Mouse (Mus musculus) B cell, adult 2 months (primary cell): Measurements from ENCODE around the gene Plagl1.
"Not testable (repeated sequence)": the region's sequence is repeated elsewhere in the genome, so short reads cannot be mapped to it uniquely, and the experiment has no call there.

Experiments
- DNase-seq, 2 experiments: peaks; one replicate each; pipeline ENCODE4 v3.0.0; 2022

Gene Plagl1

DNA sequence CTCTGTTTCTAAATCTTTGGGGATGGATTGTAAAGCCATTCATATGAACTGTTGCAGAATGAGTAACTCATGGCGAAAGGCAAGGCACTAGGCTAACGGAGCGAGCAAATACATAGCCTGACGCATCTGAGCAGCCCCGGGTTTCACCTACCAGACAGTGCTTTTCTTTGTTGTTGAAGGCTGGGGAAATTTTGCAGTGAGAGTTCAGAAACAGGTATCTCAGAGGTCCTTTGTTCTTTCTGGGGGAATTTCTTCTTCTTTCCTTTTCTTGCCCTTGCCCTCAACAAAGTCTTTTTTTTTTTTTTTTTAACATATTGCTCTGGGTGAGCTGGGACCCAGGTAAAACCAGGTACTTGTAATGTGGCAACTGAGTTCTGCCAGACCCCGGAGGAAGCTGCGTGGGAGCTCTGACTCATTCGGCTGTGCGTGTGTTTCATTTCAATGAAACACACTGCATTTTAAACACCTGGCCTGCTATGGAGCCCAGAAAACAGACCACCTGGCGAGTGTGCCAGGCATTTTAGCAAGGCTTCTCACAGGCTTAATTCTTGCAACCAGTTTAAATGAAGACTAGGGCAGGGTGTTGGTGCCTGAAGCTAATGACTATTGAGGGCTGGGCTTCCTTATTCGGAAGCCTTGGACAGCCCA lies at the start of gene Plagl1:
Plagl1 (plus strand) TSS at position 484 of the 648 bp plus-strand sequence.
- DNase-seq = no peak

DNA sequence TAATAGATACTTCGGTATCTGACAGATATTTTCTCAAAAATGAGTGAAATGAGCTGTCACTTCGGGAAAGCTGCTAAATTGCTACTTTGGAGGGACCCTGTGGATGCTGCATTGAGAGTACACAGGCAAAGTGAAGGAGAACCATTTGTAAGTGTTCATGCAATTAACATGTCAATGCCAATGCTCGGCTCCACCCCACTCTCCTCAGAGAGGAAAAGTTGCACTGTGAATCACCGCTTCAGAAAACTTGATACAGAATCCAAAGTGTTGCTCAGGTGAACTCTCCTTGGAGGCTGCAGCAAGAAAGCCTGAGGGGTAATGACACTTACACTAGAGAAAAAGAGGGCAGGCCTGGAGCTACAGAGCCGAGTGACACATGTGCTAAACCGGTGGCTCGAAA lies 46.3 kb upstream of the Plagl1 start:
- no peak for DNase-seq

DNA sequence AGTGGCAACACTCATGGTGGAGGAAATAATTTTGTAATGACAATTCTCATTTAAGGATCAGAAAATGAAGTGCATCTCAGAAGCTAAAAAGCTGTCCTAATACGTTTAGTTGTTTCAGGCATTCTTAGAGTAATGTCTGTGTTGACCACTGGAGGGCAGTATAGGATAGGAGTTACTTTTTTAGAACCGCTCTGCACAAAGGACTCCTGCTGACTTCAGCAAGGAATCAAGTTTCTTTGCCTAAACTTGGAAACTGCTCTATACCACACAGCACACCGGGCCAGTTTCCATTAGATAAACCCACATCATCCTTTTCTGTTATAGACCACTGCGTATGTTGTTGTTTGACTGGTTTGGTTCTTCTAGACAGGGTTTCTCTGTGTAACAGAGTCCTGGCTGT lies 43.7 kb upstream of the Plagl1 start:
- DNase-seq = peak; percentile 67 to 72

DNA sequence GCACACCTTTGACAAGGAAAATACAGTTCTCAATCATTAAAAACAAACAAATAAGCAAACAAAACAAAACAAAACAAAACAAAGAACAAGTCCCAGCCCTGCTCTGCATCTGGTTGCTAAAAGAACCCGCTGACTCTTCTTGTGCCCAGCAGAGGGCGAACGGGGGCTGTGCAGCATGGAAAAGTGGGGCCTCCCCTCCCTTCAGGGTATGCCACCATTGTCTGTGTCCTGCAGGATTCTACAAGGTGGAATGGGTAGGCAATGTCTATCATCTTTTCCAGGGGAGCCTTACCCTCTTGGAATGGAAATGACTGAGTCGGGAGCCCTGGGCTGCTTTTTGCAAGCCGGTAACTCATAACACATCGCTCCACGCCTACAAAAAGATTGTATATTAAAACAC lies 41.8 kb upstream of the Plagl1 start:
- DNase-seq = peak; percentile 32 to 36

DNA sequence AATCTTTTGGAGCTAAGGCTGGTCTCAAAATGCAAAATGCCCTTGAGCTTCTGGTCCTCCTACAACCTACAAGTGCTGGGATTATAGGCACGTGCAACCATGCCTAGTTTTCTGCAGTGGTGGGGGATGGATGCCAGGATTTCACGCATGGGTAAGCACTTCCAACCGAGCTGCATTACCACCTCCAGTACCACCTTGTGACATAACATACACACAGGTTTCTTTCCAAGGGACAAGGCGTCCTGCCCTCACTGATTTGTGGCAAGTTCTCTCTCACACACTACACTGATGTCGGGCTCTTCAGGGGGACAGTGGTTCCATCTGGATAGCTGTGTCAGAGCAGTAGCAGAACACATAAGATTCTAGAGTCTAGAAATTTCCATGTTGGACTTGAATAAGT lies 41.3 kb upstream of the Plagl1 start:
- no peak for DNase-seq

DNA sequence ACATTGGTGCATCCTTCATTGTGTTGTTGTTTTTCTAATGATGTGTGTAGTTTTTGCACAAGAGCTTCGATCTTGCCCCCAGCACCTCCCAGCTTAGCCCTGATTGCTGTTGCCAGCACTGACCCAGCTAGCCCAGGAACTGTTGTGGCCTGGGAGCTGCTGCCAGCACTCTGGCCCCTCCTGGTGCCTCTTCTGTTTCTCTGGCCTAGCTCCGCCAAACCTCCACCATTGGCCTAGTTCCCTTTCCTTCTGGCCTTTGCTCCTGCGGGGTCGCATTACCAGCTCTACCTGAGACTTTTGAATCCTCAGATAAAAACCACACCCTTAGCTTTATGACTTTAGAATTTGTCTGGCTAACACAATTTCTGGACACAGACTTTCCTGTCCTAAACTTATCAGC lies 38.2 kb upstream of the Plagl1 start:
- DNase-seq = no peak

DNA sequence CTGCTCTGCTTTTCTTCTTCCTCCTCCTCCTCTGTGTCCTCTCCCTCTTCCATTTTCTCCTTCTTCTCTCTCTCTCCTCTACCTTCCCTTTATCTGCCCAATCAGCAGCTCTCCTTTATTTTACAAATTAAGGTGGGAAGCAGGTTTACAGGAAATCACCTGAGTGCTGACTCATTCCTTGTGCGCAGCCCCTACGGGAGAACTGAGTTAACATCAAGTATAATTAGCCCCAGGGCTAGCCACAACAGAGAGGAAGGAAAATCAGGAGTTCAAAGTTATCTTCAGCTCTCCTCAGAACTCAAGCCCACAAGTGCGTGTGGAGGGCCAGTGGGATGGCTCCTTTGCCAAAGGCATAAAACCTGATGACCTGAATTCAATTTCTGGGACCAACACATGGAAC lies 36.3 kb upstream of the Plagl1 start:
- DNase-seq = not testable (repeated sequence)

DNA sequence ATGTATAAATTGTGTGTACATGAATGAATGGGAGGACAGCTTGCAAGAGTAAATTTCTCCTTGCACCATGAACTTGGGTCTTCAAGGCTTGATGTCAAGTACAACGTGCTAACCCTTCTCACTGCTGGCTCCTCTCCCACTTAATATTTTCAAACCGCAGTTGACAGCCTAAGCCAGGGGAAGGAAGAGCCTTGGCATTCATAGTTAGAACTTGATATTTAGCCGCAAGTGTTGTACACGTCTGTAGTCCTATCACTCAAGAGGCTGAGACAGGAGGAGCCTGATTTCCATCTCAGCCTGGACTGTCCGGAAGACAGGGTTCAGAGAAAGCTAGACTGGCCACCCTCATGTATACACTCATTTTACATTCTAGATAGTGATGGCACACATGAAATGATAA lies 32.6 kb upstream of the Plagl1 start:
- no peak for DNase-seq

DNA sequence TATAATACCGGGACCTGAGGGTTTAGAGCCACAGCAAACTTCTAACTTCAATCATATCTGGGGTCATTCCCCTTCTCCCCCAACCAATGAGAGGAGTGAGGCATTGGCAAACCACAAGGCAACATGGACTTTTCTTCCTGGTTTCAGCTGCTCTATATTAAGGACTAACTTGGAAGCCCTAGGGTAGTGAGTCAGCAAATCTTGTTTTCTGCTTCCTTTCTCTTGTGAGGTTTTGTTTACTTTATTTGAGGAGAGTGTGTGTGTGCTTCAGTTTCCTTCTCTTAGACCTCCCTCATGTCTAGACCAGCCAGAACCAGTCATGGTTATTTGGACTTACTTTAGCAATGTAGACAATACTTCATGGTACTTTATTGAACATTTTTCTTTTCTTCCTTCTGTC lies 32.1 kb upstream of the Plagl1 start:
- DNase-seq = no peak

DNA sequence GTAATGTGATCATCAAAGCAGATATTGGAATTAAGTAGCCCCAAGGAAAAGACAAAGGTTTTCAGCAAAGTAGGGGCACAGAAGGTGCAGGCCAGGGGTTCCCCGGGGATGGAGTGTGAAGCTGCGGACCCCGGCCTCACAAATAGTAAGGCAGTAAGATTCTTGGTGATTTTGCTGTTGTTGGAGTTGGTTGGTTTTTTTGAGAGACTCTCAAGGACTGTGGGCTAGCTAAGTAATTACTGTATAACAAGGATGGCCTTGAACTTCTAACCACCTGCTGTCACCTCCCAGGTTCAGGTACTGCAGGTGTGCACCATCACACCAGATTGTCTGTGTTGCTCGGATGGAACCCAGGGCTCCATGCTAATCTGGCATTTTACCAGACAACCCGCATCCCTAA lies 30.9 kb upstream of the Plagl1 start:
- no peak for DNase-seq

DNA sequence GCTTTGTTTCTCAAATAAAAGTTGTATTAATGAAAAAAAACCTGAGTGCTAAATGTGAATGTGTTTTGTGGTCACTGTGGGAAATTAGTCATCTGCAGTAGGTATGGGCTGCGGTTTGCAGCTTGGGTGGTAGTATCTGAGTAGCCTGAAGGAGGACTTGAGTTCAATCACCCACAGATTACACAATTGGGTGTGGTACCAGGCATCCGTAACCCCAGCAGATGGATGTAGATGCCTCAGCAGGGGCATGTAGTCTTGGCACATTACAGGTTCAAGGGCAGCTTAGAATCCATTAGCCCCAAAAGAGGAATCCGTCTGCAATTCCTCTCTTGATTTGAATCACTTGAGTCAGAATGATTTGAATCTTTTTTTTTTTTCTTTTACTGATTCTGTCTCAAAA lies 25.0 kb upstream of the Plagl1 start:
- DNase-seq = no peak

DNA sequence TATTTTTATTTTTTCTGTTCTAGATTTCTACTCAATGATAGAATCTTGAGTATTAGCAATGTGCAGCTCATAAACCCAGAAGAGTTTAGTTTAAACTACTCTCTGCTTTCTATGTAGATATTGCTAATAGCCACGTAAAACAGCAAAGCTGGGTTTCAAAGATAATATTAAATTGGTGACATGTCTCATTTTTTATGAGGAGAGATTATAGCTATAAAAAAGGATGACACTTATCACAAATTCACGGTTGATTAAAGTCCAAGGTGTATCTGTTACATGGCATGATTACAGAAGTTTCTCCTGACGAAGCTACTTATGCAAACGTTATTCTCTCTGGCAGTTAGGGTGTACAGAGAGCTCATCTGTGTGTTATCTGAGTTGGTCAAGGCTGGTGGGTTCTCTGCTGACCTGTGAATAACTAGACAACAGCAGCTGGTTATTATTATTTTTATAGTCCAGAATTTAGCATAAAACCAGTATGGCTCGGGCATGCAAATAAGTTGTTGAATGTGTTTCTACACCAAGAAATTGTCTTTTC lies 20.6 kb upstream of the Plagl1 start:
- DNase-seq = no peak

DNA sequence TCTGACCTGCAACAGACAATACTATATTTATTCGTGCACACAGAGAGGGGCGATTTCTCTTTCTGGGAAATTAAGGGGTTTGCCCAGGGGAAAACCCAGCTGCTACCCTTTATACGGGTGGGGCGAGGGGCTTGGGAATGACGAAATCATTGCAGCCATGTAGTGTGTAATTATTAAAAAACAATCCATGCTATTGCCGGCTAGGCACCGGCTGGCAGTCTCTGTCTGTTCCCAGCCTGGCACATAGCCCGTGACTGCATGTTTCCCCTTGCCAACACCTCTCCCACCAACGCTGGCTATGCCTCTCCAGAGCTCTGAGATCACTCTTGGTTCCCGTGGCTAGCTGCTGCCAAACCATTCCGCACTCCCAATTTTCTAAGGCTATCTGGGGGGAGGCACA lies 15.6 kb upstream of the Plagl1 start:
- DNase-seq = no peak

DNA sequence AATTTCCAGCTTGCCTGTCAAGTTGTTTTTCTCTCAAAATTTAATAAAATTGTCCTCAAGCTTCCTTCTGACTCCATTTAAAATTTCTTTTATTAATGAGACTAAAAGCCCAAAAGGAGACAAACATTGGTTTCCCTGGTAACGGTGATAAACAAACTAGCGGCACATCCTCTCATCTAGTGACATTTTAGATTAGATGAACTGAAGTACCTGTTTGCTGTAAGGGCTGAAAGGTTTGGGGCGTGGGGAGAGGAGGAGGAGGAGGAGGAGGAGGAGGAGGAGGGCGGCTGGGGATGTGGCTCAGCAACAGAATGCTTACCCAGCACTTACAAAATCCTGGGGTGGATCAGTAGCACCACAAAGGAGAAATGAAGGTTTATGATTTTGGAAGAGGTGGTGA lies 12.5 kb upstream of the Plagl1 start:
- DNase-seq = no peak

DNA sequence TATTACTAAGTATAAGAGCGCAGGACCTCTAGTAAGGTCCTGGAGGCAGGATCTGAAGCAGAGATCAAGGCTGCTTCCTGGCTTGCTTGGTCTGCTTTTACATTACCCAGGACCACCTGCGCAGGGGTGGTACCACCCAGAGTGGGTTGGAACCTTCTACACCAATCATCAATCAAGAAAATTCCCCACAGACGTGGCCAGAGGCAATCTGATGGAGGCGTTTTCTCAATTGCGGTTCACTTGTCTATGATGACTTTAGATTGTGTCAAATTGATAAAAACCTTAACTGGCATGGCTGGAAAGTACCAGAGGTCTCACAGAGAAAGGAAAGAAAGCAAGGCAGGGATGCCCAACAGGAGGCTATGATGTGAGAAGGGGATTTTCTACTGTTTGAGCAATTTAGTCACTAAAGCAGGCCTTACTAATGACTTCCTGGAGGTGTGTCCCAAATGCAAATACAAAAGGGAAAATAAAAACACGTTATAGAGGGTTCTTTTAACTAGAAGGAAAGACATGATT lies 3.4 kb upstream of the Plagl1 start:
- no peak for DNase-seq

DNA sequence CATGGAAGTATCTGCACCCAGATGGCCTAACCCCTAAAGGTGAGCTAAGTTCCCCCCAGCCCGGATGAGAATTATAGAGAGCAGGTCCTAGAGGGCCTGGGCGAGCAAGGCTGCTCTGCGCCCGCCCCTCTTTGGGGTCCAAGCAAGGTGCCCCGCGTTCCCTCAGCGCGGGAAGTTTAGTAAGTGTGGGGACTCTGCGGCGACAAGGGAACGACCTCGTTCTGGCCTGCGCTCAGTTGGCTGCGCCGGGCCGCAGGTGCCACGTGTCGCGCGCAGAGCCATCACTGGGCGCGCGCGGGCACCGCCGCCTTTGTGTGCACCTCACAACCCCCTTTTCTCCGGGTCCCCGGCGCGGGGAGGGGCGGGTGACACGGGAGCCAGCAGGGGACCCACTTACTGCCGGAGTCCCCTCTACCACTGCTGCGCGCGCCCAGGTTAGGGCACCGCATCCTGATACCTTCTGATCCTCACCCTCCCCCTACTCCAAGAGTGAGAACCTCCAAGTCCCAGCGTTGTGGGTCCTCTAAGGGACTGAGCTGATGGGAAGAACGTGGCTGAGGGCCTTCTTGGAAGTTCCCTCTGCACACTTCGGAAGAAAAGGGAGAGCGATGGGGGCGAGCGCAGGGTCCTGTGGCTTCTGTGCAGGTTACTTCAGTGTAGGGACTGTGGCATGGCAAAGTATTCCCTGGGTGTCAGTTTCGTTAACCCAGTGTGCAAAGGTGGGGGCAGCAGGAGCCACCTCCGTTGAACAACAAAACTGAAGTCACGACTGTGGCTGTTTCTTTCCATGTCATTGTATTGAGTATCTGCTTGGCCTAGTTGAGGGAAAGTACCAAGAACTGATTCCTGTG lies 742 bp downstream of the Plagl1 start:
- DNase-seq = no peak

DNA sequence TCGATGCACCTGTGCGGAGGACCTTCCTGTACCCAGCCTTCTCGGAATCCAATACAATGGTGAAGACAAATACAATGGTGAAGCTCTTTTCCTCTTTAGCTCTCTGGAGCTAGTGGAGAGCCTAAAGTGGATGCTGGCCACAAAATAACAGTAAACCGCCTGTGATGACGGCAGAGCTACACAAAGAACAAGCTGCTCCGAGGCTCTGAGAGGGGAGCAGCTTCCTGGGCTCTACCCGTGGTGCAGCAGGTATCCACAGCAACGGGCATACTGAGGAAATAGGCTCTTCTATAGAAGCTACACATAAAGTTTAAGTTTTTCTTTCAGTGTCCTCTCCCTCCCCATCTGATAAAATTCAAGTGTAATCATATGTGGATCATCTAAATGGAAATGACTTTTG lies 2.1 kb downstream of the Plagl1 start:
- no peak for DNase-seq

DNA sequence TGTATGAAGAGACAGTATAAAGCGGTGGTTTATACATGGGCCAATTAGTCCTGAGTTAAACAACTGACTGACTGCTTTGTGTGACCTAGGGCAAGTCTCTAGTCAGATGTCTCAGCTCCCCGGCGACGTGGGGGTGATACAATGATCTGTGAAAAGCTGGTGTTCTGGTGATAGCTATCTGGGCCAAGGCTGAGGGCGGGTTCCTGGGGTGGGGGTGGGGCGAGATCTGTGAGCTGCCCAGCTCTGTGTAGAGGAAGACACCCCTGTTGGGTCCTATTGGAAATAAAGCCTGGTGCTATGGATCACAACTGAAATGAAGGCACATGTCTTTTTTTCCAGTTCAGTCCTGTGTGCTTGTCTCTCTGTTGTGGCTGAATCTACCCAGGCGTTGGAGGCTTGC lies 3.2 kb downstream of the Plagl1 start:
- DNase-seq = no peak

DNA sequence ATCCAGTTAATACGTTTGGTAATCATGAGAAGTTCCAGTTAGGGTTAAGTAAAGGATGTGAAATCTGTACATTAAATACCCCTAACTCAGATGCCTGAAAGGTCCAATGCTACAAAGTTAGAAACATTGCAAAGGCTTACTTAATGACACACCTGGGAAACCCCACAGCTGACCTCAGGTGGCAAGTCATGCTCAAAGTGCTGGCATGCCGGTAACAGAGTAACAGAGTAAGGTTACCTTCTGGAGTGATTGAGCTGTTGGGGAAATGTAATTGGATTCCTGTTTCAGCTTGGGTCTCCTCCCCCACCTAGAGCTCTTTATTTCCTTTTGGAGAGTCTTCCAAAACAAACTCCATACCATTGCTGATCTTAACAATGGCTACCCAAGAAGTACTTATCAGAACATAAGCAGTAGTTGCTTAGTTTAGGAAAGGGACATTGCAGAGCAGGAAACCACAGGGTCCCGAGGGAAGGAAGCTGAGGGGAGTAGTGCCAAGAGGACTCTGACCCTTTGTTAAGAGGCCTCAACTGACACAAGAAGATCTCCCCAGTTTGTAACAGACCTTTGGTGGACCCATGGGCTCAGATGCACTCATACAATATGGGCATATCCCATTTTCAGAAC lies 4.9 kb downstream of the Plagl1 start:
- DNase-seq = no peak

DNA sequence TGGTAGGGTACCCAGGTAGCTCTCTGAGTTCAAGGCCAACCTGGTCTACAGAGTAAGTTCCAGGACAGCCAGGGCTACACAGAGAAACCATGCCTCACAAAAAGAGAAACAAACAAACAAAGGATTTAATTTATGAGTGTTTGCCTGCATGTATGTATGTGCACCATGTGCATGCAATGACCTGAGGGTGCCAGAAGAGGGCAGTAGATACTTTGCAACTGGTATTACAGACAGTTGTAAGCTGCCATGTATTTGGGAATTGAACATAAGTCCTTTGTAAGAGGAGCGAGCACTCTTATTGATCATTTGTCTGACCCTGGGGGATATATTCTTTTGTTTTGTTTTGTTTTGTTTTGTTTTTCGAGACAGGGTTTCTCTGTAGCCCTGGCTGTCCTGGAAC lies 10.7 kb downstream of the Plagl1 start:
- DNase-seq = no peak

DNA sequence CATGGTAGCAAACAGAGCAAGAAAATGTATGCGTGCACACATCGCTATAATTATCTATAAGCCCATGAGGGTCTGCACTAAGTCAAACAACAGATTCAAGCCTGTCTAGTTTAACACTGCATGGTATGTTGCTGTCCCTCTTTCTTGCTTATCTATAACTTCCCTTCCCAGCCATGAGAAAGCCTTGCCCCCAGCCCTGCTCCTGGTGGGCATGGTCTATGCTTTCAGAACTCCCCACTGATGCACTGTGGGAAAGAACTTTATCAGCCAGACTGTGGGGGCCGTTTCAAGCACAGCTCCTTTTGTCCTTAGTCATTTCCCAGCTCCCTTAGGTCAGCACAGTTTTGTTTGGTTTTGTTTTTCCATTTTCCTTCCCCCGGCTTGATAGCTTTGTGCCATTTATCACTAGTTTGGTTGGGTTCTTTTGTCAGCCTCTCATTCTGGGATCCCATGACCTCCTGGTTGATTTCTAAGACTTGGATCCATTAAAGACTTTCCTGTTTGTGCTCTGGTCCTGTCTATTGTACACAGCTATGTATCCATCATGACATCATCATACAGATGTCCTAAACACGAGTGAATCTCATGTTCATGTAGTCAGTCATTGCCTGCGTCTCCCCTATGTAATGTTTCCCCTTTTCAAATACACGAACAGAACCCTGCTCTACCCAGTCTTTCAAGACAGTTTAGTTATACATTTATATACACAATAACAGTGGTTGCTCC lies 16.7 kb downstream of the Plagl1 start:
- DNase-seq = no peak

DNA sequence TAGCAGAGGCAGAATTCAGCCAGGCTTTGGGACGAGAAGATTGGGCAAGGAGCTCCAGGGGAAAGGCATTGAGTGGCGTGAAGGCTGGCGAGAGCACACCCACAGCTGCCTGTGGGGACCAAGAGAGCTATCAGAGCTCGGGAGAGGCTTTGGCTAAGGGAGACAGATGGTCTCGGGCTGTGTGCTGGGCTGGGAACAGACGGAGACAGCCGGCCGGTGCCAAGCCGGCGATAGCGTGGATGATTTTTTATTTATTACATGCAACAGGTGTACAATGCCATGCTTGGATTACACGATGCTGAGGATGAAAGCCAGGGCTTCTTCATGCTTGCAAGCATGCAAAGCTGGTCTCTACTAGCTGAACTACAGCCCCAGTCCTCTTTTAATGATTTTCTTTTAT lies 22.2 kb downstream of the Plagl1 start:
- DNase-seq = no peak
